Mouse (Mus musculus) hindbrain, embryonic 15.5 days (tissue): ENCODE measurements around the gene Slc9b1. TPM values are rescaled to one million over a fixed set of nuclear protein-coding genes. Genes with fewer than 3 reads are reported as not detected.

Experiments
- ATAC-seq: fragments of 200-750 bp; cut with Nextera tagmentation; 2 replicates; pipeline ENCODE4 v1.8.0; 2017; ENCODE audit warnings: low read depth, moderate number of reproducible peaks, moderate TSS enrichment; ENCODE audit not compliant: low FRiP score
- H3K27ac ChIP-seq: fragments of 300-500 bp; sonication (generic); replicated peaks from 2 replicates; pipeline ENCODE4 v1.5.1; 2015; ENCODE audit warnings: mild to moderate bottlenecking, inconsistent platforms
- H3K27me3 ChIP-seq: fragments of 300-500 bp; sonication (generic); 2 replicates; pipeline ENCODE4 v1.6.1; 2015; ENCODE audit warnings: control low read depth, inconsistent platforms
- H3K36me3 ChIP-seq: fragments of 300-500 bp; sonication (generic); 2 replicates; pipeline ENCODE4 v1.6.1; 2015; ENCODE audit warnings: control low read depth, inconsistent platforms
- H3K4me1 ChIP-seq: fragments of 300-500 bp; sonication (generic); replicated peaks from 2 replicates; pipeline ENCODE4 v1.6.1; 2015; ENCODE audit warnings: control low read depth, inconsistent platforms
- H3K4me2 ChIP-seq: fragments of 300-500 bp; sonication (generic); 2 replicates; pipeline ENCODE4 v1.6.1; 2015; ENCODE audit warnings: moderate library complexity, mild to moderate bottlenecking, inconsistent platforms
- H3K4me3 ChIP-seq: fragments of 300-500 bp; sonication (generic); 2 replicates; pipeline ENCODE4 v1.5.1; 2015; ENCODE audit warnings: mild to moderate bottlenecking, inconsistent platforms
- H3K9ac ChIP-seq: fragments of 300-500 bp; sonication (generic); 2 replicates; pipeline ENCODE4 v1.6.1; 2015; ENCODE audit warnings: inconsistent platforms
- H3K9me3 ChIP-seq: fragments of 300-500 bp; sonication (generic); 2 replicates; pipeline ENCODE4 v1.6.1; 2016; ENCODE audit warnings: control low read depth, inconsistent platforms
- WGBS: fragments of 180-500 bp; shearing (Covaris S2); methylation state at CpG from one replicate; pipeline ENCODE4 v1.1.7; 2015; 5-methylcytosine and 5-hydroxymethylcytosine counted together
- polyA plus RNA-seq: library from polyadenylated mRNA; unstranded; fragments of >200 nt; fragmentation: Nextera tagmentation; extraction: Ambion mirVana; gene quantifications from 2 replicates; pipeline ENCODE4 v1.2.1, GENCODE M21; 2015

The Slc9b1 gene
- polyA plus RNA-seq, 1 experiment from 2014 or later, result not detected

DNA sequence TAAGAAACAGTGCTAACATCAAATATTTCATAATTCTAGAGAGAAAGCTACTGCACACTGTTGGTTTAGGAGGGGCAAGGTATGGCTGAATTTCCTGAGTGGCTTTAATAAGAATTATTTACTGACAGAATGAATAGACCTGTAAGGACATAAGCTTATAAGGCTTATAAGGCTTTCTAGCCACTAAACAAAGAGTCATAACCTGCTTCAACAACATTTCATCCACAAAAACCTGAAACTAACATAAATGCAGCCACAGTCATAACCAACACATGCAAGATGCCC is 73.4 kb downstream of the Slc9b1 start:
- Histone ChIP-seq H3K9ac (0 out of 2 replicates have a peak overlapping the region, but pooled peaks have one; percentile 13), H3K4me1 (peaks cover 25% of the 10 kb centered on the region), H3K36me3 (no peaks in the 10 kb centered on the region), H3K27me3 (no peaks in the 10 kb centered on the region), H3K27ac (no peak overlapping the region), H3K4me2 (peak overlapping the region; percentile 66; the same call in 1 of the 2 replicates), H3K9me3 (no peaks in the 10 kb centered on the region), H3K4me3 (no peak overlapping the region)
- ATAC-seq, result no peak

GRCm38 (mm10) chr3:135422232-135422855 is 74.5 kb downstream of the Slc9b1 start:
- H3K4me3 ChIP-seq, result peak overlapping the region; percentile 73
- H3K36me3 ChIP-seq, result no peaks in the 10 kb centered on the region
- H3K27ac ChIP-seq, result peak overlapping the region; percentile 100
- peaks cover 25% of the 10 kb centered on the region for H3K4me1 ChIP-seq
- no peak for ATAC-seq
- 28% methylated on average over 8 of the region's 8 CpGs for WGBS
- no peaks in the 10 kb centered on the region for H3K27me3 ChIP-seq
- peak overlapping the region; percentile 66 for H3K4me2 ChIP-seq
- peak overlapping the region; percentile 66 for H3K9ac ChIP-seq
- H3K9me3 ChIP-seq, result no peaks in the 10 kb centered on the region

GRCm38 (mm10) chr3:135422856-135423607 is 75.2 kb downstream of the Slc9b1 start:
- peak overlapping the region; percentile 66 for H3K9ac ChIP-seq
- peaks cover 25% of the 10 kb centered on the region for H3K4me1 ChIP-seq
- under 1% methylated on average over 99 of the region's 103 CpGs for WGBS
- no peaks in the 10 kb centered on the region for H3K9me3 ChIP-seq
- H3K27me3 ChIP-seq, result no peaks in the 10 kb centered on the region
- peak; percentile 98 for ATAC-seq
- no peaks in the 10 kb centered on the region for H3K36me3 ChIP-seq
- H3K4me3 ChIP-seq, result peak overlapping the region; percentile 73
- H3K4me2 ChIP-seq, result peak overlapping the region; percentile 66
- peak overlapping the region; percentile 100 for H3K27ac ChIP-seq

- H3K9ac ChIP-seq, result peak within 1 kb of the TSS; percentile 66
- peak within 1 kb of the TSS; percentile 73 for H3K4me3 ChIP-seq
- no peaks in the 10 kb centered on the region for H3K27me3 ChIP-seq
- H3K4me1 ChIP-seq, result peaks cover 25% of the 10 kb centered on the region
- H3K36me3 ChIP-seq, result no peaks in the 10 kb centered on the region
- peak within 1 kb of the TSS; percentile 66 for H3K4me2 ChIP-seq
- ATAC-seq, result peak; percentile 40
- peak within 1 kb of the TSS; percentile 100 for H3K27ac ChIP-seq
- 2% methylated on average over 8 of the region's 8 CpGs for WGBS
- no peaks in the 10 kb centered on the region for H3K9me3 ChIP-seq
Measured at GRCm38 (mm10) chr3:135423608-135424212, 75.9 kb downstream of the Slc9b1 start, which contains the start of gene Cisd2. Gene Cisd2, minus strand, starts transcription at chr3:135423925.

DNA sequence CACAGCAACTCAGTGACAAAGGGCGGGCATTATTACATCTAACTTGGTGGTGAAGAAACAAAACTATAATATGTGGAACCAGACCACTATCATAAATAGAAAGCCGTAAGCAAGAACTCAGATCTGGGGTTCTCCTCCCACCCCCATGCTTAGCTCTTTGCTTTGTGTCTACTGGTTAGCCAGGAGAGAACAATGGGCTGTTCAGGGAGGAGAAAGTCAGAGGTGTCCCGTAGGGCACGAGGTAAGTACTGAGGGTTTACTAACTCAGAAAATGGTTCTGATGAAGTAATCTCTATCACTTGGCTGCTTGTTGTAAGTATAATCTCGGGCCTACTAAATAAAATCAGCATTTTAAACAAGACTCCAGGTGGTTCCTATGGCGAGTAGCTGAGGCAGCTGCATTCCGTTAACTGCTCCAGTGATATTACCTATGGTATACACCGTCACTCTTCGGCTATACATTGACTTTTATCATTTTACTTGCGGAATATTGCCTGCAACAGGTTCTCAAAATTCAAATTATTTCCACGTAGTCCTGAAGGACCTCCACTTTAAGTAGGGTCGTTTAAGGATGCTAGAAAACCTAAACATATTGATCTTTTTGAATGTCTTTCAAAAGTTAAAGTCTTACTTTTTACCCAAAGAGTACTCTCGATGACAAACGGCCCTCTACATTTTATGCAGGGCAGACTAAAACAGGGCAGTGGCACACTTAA is 89.2 kb downstream of the Slc9b1 start:
- 34% methylated on average over 14 of the region's 14 CpGs for WGBS
- peak overlapping the region; percentile 54 for H3K4me2 ChIP-seq
- H3K4me1 ChIP-seq, result peaks cover 26% of the 10 kb centered on the region
- peak overlapping the region; percentile 84 for H3K4me3 ChIP-seq
- no peaks in the 10 kb centered on the region for H3K36me3 ChIP-seq
- H3K9ac ChIP-seq, result peak overlapping the region; percentile 60
- peak overlapping the region; percentile 100 for H3K27ac ChIP-seq
- no peak for ATAC-seq
- no peaks in the 10 kb centered on the region for H3K9me3 ChIP-seq
- no peaks in the 10 kb centered on the region for H3K27me3 ChIP-seq

DNA sequence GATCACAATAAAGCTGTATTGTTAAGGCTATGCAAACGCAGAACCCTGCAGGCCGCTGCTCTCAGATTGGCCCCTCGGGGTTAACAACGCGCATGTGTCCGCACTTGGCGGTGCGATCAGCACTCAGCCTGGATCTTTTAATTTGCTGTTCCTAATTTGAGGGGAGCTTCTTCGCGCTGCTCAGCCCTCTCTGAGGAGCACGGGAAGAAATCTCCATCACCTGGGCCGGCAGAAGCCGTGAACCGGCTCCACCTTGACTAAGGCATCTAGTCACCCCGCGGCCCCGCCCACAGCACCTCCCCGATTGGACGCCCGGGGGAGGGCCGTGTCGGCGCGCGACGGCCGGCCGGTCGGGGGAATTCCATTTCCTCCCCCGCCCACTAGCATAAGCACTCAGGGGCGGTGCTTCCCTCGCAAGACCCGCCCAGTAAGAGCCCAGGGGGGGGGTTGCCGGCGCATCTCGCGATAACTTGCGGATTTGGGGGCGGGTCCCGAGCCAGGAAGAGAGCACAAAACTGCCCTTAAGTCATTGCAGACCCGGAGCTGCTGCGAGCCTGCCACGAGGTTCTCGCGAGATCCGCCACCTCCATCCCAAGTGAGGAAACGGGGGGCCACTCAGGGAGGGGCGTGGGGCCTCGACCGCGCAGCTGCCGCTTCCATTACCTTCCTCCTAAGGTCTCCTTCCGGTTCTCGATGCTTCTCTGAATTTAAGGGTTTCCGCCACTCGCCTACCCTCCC is 90.1 kb downstream of the Slc9b1 start, which contains the start of gene Ube2d3:
Gene Ube2d3, plus strand, starts transcription at position 392 of the 738 bp plus-strand sequence.
- WGBS, result under 1% methylated on average over 56 of the region's 56 CpGs
- Histone ChIP-seq H3K27me3 (no peaks in the 10 kb centered on the region), H3K4me2 (peak within 1 kb of the TSS; percentile 95), H3K4me1 (peaks cover 31% of the 10 kb centered on the region), H3K9ac (peak within 1 kb of the TSS; percentile 91), H3K36me3 (no peaks in the 10 kb centered on the region), H3K9me3 (no peaks in the 10 kb centered on the region), H3K27ac (peak within 1 kb of the TSS; percentile 100), H3K4me3 (peak within 1 kb of the TSS; percentile 84)
- peak; percentile 96 for ATAC-seq

DNA sequence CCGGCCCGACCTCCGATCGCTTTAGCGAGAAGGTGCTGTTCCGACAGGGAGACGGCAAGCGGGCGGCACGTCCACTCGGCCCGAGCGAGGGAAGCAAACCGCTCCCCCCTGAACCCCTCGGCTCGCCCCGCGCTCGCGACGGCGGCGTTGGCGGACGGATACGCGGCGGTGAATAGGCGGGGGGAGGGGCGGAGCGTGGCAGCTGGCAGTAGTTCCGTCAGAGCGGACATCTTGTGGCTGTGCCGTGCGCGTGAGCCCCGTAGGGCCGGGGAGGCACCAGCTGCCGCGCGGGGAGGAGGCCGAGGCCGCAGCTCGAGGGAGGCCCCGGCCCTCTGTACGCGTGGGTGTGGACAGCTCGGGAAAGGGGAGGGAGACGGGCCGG is 90.7 kb downstream of the Slc9b1 start:
- H3K27me3 ChIP-seq, result no peaks in the 10 kb centered on the region
- H3K27ac ChIP-seq, result peak overlapping the region; percentile 100
- WGBS, result under 1% methylated on average over 49 of the region's 50 CpGs
- H3K9ac ChIP-seq, result peak overlapping the region; percentile 91
- no peaks in the 10 kb centered on the region for H3K9me3 ChIP-seq
- H3K4me2 ChIP-seq, result peak overlapping the region; percentile 95
- peak; percentile 82 for ATAC-seq
- H3K4me1 ChIP-seq, result peaks cover 37% of the 10 kb centered on the region
- no peaks in the 10 kb centered on the region for H3K36me3 ChIP-seq
- peak overlapping the region; percentile 84 for H3K4me3 ChIP-seq

DNA sequence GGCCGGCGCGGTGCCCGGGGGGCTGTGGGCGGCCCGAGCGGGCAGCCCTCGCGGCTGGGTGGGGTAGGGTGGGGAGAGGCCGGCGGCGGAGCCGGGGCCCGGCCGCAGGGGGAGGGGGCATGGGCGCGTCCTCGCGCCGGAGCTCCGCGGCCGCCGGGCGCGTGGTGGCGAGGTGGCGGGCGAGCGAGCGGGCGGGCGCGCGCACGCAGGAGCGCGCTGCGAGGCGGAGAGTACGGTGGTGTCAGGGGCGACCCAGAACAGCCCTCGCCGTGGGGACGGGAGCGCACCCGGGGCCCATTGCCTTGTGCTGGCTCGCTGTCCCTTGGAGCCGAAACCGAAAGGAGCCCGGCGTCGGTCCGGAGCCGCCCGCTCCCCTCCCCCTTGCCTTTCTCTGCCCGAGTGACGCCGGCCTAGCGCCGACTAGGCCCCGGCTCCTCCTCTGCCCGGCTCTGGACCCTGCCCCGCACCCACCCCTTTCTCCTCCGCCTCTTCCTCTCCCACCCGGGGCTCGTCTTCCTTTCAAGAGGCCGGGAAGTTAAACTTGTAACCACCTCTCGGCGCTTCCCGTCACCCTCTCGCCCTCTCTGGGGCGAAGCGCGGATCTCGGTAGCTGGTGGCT is 91.2 kb downstream of the Slc9b1 start:
- peak overlapping the region; percentile 95 for H3K4me2 ChIP-seq
- H3K4me3 ChIP-seq, result peak overlapping the region; percentile 84
- H3K9me3 ChIP-seq, result no peaks in the 10 kb centered on the region
- H3K4me1 ChIP-seq, result peaks cover 41% of the 10 kb centered on the region
- no peaks in the 10 kb centered on the region for H3K36me3 ChIP-seq
- 0% methylated on average over 46 of the region's 76 CpGs for WGBS
- ATAC-seq, result peak; percentile 65
- H3K9ac ChIP-seq, result peak overlapping the region; percentile 91
- peak overlapping the region; percentile 100 for H3K27ac ChIP-seq
- no peaks in the 10 kb centered on the region for H3K27me3 ChIP-seq

- H3K9ac ChIP-seq, result peak overlapping the region; percentile 91
- peaks cover 42% of the 10 kb centered on the region for H3K4me1 ChIP-seq
- H3K4me3 ChIP-seq, result peak overlapping the region; percentile 84
- no peak for ATAC-seq
- H3K4me2 ChIP-seq, result peak overlapping the region; percentile 95
- H3K36me3 ChIP-seq, result no peaks in the 10 kb centered on the region
- 3% methylated on average over 15 of the region's 15 CpGs for WGBS
- no peaks in the 10 kb centered on the region for H3K9me3 ChIP-seq
- H3K27ac ChIP-seq, result peak overlapping the region; percentile 100
- no peaks in the 10 kb centered on the region for H3K27me3 ChIP-seq
Measured at GRCm38 (mm10) chr3:135439651-135440050, 91.8 kb downstream of the Slc9b1 start.

DNA sequence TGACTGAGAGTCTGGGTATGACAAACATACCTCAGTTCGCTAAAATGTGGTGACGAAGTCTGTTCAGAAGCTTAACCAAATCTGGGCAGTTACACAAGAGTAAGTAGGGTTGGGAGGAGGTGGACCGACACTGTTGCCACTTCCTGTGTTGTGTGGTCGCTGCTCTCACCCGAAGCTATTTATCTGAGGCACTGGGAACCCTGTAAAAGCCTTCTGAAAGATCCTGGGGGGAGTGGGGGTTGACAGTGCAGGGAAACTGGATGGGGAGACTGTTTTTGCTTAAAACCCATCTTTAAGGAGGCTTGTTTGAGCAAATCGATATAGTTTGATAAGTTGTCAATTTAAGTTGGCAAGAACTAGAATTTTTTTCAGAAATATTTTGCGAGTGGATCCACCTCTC is 92.4 kb downstream of the Slc9b1 start:
- Histone ChIP-seq H3K4me3 (peak overlapping the region; percentile 84), H3K27ac (peak overlapping the region; percentile 100; the same call in 1 of the 2 replicates), H3K36me3 (no peaks in the 10 kb centered on the region), H3K9me3 (no peaks in the 10 kb centered on the region), H3K4me1 (peaks cover 46% of the 10 kb centered on the region), H3K4me2 (peak overlapping the region; percentile 95), H3K27me3 (no peaks in the 10 kb centered on the region), H3K9ac (peak overlapping the region; percentile 91)
- no peak for ATAC-seq
- WGBS, result 24% methylated on average over 7 of the region's 7 CpGs

GRCm38 (mm10) chr3:135440621-135441020 is 92.8 kb downstream of the Slc9b1 start:
- 47% methylated on average over 10 of the region's 10 CpGs for WGBS

More at GRCm38 (mm10) chr3:135440621-135441020, 92.8 kb downstream of the Slc9b1 start:
- Histone ChIP-seq H3K4me3 (peak overlapping the region; percentile 84), H3K9ac (peak overlapping the region; percentile 91), H3K9me3 (no peaks in the 10 kb centered on the region), H3K4me1 (peaks cover 46% of the 10 kb centered on the region), H3K36me3 (no peaks in the 10 kb centered on the region), H3K27me3 (no peaks in the 10 kb centered on the region), H3K27ac (no peak overlapping the region), H3K4me2 (peak overlapping the region; percentile 95)
- ATAC-seq, result no peak
